Mouse (Mus musculus): ENCODE results near the gene Etnk1.
"Not testable (repeated sequence)": the region's sequence is repeated elsewhere in the genome, so short reads cannot be mapped to it uniquely, and the experiment has no call there.

Gene Etnk1

DNA sequence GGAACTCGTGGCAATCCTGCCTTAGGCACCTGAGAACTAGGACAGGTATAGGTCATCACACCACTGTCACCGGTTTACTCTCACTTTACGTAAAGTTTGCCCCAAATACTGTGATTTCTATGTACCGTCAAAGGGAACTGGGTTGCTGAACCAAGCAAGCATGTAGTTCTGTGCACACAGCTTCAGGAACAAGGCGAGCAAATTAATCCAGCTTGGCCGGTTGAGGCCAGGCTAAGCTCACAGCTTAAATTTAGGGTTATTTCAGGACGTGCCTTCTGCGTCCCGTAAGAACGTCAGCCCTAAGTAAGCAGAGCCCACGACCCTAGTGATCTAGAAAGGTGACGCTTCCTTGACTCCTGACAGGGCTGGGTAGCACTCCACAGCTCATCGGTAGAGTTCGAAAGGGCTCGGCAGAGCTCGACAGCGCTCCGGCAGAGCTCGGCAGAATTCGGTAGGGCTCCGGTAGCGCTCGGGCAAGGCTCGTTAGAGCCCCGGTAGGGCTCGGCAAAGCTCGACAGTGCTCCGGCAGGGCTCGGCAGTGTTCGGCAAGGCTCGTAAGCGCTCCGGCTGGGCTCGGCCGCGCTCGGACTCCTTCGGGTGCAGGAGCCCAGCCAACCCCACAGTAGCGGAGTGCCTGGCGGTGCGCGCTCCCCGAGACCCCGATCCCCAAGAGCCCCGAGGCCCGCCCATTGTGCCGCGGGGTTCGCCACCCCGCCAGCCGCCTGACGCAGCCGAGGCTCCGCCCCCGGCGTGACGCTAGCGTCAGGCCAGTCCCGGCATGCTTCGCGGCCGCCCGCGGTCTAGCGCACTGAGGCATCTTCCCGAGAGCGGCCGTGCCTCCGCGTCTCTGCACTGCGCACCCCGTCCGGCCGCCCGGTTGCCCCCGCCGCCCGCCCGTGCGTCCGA is at the start of gene Etnk1:
Gene Etnk1 (plus strand): TSS at position 770 of the 906 bp plus-strand sequence.
- in situ Hi-C loops (cut with MseI, MboI): no loop called here

- in situ Hi-C loops (cut with MseI, MboI): no loop called here
These were observed 47.7 kb upstream of the Etnk1 start for GRCm38 (mm10) chr6:143119325-143119724.

GRCm38 (mm10) chr6:143125721-143126120 is 41.3 kb upstream of the Etnk1 start:
- in situ Hi-C loops (cut with MseI, MboI): no loop called here

DNA sequence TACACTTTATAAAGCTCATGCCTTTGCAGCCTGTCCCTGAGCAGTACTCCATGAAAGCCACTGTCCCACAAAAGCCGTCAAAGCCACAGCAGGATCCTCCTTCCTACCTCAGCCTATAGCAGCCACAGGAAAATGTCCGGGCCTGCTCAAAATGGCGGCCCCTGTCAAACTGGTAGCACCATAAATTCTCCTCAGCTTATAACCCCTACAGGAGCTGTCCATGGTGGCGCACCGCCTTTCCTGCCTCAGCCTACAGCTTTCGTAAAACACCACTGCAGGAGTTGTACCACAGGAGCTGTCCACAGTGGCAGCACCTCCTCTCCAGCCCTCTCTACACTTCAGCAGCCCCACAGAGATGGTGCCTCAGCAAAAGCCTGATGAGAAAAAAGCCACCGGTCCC is 37.6 kb upstream of the Etnk1 start:
- in situ Hi-C loops (cut with MseI, MboI): no loop called here

GRCm38 (mm10) chr6:143129952-143130351 is 37.1 kb upstream of the Etnk1 start:
- in situ Hi-C loops (cut with MseI, MboI): no loop called here

DNA sequence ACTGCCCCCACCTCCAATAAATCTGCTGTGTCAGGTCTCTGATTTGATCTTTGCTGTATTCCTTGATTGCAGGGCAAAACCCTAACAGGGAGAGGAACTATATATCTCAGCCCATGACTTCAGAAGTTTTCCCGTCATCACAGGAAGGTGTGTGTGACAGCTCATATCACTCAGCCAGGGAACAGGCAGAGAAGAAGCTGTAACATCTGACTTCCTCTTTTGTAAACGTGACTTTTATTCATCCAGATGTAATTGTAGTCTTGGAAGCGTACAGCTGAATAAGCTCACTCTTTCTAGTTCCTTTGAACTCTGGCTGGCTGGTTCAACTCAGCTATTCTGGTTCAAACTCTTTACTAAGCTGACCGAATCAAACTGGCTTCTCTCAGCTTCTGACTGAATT is 36.6 kb upstream of the Etnk1 start:
- in situ Hi-C loops (cut with MseI, MboI): no loop called here

DNA sequence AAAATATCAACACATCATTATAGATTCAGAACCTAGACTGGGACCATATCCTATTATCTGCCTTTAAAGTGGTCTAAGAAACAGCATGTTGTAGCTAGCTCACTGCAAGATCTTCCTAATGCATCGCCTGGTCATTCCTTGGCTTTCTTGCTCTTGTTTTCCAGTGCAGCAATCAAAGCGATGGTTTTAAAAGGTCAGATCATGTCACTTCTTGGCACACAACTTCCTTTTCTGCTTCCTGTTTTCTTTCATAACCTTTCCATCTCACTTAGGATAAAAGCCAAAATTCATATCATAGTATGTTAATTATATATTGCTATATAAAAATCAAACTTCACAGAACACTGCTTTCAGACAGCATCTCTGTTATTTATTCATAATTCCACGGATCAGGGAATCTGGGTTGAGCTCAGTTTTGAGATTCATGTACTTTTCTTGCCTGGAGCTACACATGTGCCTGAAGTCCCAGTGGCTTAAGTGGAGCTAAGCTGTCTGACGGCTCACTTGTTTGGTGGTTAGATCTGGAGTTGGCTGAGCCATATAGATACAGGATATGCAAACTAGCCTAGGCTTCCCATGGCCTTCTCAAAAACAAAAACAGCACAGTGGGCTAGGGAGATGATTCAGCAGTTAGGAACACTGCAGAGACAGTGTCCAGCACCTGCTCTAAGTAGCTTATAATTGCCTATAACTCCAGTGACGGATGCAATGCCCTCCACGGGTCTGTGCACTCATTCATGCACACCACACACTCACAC is 34.9 kb upstream of the Etnk1 start:
- in situ Hi-C loops (cut with MseI, MboI): no loop called here

GRCm38 (mm10) chr6:143133150-143133549 is 33.9 kb upstream of the Etnk1 start:
- in situ Hi-C loops (cut with MseI, MboI): no loop called here

- in situ Hi-C loops (cut with MseI, MboI): no loop called here
These were observed 31.9 kb upstream of the Etnk1 start for GRCm38 (mm10) chr6:143135097-143135496.

GRCm38 (mm10) chr6:143136688-143137087 is 30.3 kb upstream of the Etnk1 start:
- in situ Hi-C loops (cut with MseI, MboI): no loop called here

DNA sequence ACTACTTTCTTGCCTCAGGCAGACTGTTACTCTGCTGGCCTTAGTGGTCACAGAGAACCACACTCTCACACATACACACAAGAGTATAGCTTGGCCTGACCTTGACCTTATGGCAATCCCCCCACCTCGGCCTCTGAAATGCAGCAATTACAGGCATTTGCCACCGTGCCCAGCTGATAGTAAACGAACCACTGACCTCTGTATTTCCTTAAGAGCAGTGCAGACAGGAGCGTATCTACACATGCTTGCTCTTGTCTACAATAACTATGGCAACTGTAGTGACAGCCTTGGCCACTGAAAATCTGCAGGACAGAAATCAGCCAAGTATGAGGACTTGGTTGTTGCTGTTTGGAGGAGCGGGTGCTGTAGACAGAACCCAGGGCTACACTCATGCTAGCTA is 29.7 kb upstream of the Etnk1 start:
- in situ Hi-C loops (cut with MseI, MboI): no loop called here

GRCm38 (mm10) chr6:143139417-143139816 is 27.6 kb upstream of the Etnk1 start:
- in situ Hi-C loops (cut with MseI, MboI): no loop called here

- in situ Hi-C loops (cut with MseI, MboI): no loop called here
These were observed 26.1 kb upstream of the Etnk1 start for GRCm38 (mm10) chr6:143140884-143141283.

DNA sequence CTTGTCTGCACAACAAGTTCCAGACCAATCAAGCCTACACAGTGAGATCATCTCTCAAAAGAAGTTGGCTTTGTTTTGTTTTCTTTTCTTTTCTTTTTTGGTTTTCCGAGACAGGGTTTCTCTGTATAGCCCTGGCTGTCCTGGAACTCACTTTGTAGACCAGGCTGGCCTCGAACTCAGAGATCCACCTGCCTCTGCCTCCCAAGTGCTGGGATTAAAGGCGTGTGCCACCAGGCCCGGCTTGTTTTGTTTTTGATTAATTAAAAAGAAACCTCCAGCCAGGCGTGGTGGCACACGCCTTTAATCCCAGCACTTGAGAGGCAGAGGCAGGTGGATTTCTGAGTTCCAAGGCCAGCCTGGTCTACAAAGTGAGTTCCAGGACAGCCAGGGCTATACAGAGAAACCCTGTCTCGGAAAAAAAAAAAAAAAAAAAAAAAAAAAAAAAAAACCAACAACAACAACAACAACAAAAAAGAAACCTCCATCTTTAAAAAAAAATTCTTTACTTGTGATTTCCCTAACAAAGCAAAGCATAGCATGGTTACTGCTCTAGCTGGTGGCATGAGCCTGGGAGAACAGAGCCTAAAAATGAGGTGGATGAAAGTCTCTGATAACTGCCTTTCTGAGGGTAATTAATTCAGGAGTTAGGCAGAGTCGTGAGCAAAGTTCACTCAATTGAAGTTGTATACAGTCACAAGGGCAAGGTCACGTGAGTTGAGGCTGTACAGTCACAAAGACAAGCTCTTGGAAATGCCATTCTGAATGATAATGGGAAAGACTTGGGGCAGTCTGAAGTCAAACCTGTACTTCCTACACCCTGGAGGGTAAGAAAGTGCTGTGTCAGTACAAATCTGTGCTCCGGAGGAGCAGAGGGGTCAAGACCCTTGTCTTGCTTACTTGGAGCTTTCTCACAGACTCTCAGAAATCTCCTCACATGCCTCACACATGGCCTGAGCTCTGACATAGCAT is 25.1 kb upstream of the Etnk1 start:
- in situ Hi-C loops (cut with MseI, MboI): not testable (repeated sequence)

DNA sequence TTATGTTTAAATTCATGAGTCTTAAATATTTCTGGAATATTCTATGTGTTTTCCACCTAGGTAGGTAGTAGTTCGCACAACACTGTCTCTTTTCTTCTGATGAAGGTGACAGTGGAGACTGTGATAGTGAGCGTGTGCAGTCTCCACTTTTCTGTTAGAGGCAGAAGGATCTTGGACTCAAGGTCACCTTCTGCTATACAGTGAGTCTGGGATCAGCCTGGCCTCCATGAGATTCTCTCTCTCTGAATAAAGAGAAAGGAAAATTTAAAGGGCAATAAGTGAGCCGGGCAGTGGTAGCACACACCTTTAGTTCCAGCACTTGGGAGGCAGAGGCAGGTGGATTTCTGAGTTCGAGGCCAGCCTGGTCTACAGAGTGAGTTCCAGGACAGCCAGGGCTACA is 24.2 kb upstream of the Etnk1 start:
- in situ Hi-C loops (cut with MseI, MboI): no loop called here

DNA sequence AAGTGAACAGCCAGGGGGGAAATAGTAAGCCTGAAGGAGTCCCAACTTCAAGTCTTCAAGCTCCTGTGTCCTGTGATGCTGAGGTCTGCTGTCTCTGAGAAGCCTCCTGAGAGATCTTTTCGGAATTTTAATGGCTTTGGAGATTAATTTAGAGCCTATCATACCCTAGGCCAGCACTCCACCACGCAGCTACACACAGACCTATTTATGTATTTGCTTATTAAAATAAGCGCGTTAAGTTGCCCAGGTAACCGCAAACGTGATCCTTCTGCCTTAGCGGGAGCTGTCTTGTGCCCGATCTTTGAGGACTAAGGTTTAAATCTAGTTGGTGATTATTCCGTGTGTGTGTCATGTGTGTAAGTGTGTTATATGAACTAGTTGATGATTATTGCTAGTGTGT is 23.7 kb upstream of the Etnk1 start:
- in situ Hi-C loops (cut with MseI, MboI): no loop called here

DNA sequence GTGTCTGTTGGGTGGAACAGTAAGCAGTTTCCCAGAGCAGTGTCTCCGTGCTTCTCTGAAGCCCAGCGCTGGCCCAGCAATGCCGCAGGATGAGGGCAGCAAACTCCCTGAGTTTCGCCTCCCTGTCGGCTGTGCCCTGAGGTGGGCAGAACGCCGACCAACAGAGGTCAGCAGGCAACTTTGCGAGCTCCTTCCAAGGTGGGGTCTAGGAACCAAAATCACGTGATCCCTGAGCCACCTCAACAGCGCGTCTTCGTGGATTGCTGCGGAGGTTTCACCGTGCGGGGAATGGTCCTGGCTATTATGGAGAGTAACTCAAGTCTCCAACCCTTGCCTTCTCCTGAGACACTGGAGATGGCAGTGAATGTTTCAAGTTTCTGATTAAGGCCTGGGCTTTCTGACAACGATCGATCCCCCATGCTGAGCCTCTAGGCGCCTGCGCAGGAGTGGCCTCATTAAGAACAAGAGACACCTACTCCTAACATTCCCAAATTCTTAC is 23.2 kb upstream of the Etnk1 start:
- in situ Hi-C loops (cut with MseI, MboI): no loop called here

DNA sequence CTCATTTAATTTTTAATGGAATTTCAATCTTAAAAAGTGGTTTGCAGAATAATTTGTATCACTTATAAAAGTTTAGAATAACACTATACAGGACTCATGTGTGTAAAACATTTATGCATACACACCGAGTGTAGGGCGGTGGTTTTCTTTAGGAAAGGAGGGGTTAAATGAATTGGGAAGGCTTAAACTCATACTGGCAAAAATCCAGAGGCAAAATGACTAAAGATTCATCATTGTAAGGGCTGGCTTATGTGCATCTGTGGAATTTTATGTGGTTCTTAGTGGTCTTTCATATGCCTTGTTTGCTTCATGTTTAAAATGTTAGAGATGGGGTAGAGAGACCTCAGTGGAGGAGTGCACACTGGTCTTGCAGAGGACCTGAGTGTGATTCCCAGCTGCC is 22.5 kb upstream of the Etnk1 start:
- in situ Hi-C loops (cut with MseI, MboI): no loop called here

- in situ Hi-C loops (cut with MseI, MboI): no loop called here
These were observed 22.0 kb upstream of the Etnk1 start for GRCm38 (mm10) chr6:143145051-143145450.

DNA sequence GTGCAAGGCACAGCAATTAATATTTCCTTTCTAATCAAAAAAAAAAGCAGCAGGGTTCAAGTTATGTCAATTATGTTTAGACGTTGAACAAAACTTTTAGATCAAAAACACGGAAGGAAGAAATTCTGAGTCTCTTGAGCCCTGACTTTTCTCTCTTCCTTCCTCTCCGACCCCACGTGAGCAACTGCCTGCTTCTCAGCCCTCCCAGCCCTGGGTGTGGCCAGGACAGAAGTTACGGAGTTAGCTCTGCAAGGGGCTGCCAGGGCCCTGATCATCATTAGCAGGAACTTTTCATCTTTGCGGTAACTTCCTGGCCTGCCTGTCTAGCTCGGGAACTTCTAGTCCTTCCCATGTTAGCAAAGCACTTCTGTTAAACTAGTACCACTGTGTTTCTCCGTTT is 20.3 kb upstream of the Etnk1 start:
- in situ Hi-C loops (cut with MseI, MboI): no loop called here

GRCm38 (mm10) chr6:143148868-143149267 is 18.2 kb upstream of the Etnk1 start:
- in situ Hi-C loops (cut with MseI, MboI): no loop called here

All from mouse trophoblast stem cell (cell line).